Comparison of ENCODE assay signal across 8 mouse cellular contexts in genomic region chr5:144727119-144727518, GRCm38 (mm10). TPM values are rescaled to one million over a fixed set of nuclear protein-coding genes. Genes with fewer than 3 reads are reported as not detected.
DNase-seq lines count a peak whose midpoint lies in the region; ATAC-seq and TF ChIP-seq lines count a peak whose summit lies in the region.
"Had no signal": no experiment of that assay in that cellular context is flagged by ENCODE, and none has a peak within 500 bp of the region (broad histone marks: within the 10 kb centered on the region; RNA-seq: fewer than 3 reads in every experiment).

No protein-coding gene starts in this region.

- H3K4me1 ChIP-seq in ES-E14 (ENCODE audit: control insufficient read depth in 2 of 2, insufficient read depth in 2 of 2, low read length in 2 of 2, poor library complexity in 1 of 2), result peaks cover 0 to 10% of the 10 kb centered on the region in 2 experiments; a peak in 2 of 4 replicates
- peaks cover 21% of the 10 kb centered on the region for H3K4me1 ChIP-seq in midbrain, embryonic 13.5 days (replicated peaks)
- H3K4me1 ChIP-seq in spleen, adult 2 months (ENCODE audit: control insufficient read depth, insufficient read depth, insufficient read length), result no peaks in the 10 kb centered on the region
- H3K4me1 ChIP-seq: limb, embryonic 12.5 days had no signal

- H3K36me3 ChIP-seq in ES-E14 (ENCODE audit: control insufficient read depth, insufficient read depth, low read length, poor library complexity, severe bottlenecking), result no peaks in the 10 kb centered on the region
- no peaks in the 10 kb centered on the region for H3K36me3 ChIP-seq in midbrain, embryonic 13.5 days
- H3K36me3 ChIP-seq in spleen, adult 2 months (ENCODE audit: control insufficient read depth, insufficient read depth, low read length), result no peaks in the 10 kb centered on the region
- H3K36me3 ChIP-seq: limb, embryonic 12.5 days had no signal

- in situ Hi-C loops in ES-E14 (cut with MboI; ENCODE audit: low sequenced_read_pairs in 2 of 2, unreplicated experiment in 2 of 2), result no loop called here

- WGBS in midbrain, embryonic 13.5 days, result 5% methylated on average over 9 of the region's 9 CpGs
- 12% methylated on average over 9 of the region's 9 CpGs for WGBS in spleen, adult 2 months

- H3K9me3 ChIP-seq in ES-E14 (ENCODE audit: control insufficient read depth, insufficient read depth, low read depth, low read length), result no peaks in the 10 kb centered on the region
- no peaks in the 10 kb centered on the region for H3K9me3 ChIP-seq in midbrain, embryonic 13.5 days
- H3K9me3 ChIP-seq: limb, embryonic 12.5 days had no signal

- intact Hi-C loops in left cerebral cortex, adult 2 months (cut with DNase I), result loop anchor here (1.0 to 2.0 kb wide), 3 partner anchors 260 to 338 kb away; no protein-coding TSS in a partner anchor

- H3K4me3 ChIP-seq in ES-E14 (ENCODE audit: insufficient read depth in 1 of 2, low read depth in 1 of 2, low read length in 2 of 2, poor library complexity in 1 of 2, severe bottlenecking in 1 of 2), result no peak overlapping the region
- no peak overlapping the region for H3K4me3 ChIP-seq in left cerebral cortex, adult 2 months
- no peak overlapping the region for H3K4me3 ChIP-seq in midbrain, embryonic 13.5 days (replicated peaks)
- H3K4me3 ChIP-seq in spleen, adult 2 months (ENCODE audit: extremely low read depth, insufficient read depth, insufficient read length), result no peak overlapping the region
- H3K4me3 ChIP-seq: limb, embryonic 12.5 days had no signal

- DNase-seq in ES-E14 (ENCODE audit: low read depth, low spot score), result peak; percentile 61
- DNase-seq in adrenal gland, adult 2 months, result peak; percentile 64
- peak; percentile 45 for DNase-seq in embryo, embryonic 11.5 days (ENCODE audit: low read depth, low spot score)
- DNase-seq in heart, postnatal 4 days, result peak; percentile 83
- peak; percentile 77 to 81 for DNase-seq in left cerebral cortex, adult 2 months (ENCODE audit: extremely low spot score in 1 of 2, low spot score in 2 of 2)
- peak in 1 of 2 experiments; percentile 41 for DNase-seq in spleen, adult 2 months (ENCODE audit: low read depth in 1 of 2, low spot score in 2 of 2)

- TF ChIP-seq CTCF in left cerebral cortex, adult 2 months (IDR thresholded peaks at IDR 0.05), result peak; percentile 91
- TF ChIP-seq CTCF in spleen, adult 2 months (IDR thresholded peaks at IDR 0.05; ENCODE audit: extremely low read depth, insufficient read depth, insufficient read length, insufficient replicate concordance), result peak; percentile 60; the same call in 1 of the 2 replicates

- no peak overlapping the region for H3K27ac ChIP-seq in ES-E14 (ENCODE audit: insufficient read depth, low read depth, low read length, poor library complexity, severe bottlenecking)
- no peak overlapping the region for H3K27ac ChIP-seq in left cerebral cortex, adult 2 months
- no peak overlapping the region for H3K27ac ChIP-seq in midbrain, embryonic 13.5 days
- no peak overlapping the region for H3K27ac ChIP-seq in spleen, adult 2 months (ENCODE audit: insufficient read depth, low read length)
- H3K27ac ChIP-seq: limb, embryonic 12.5 days had no signal

- peak; percentile 68 for ATAC-seq in midbrain, embryonic 13.5 days

- TF ChIP-seq POLR2A in spleen, adult 2 months (IDR thresholded peaks at IDR 0.05; ENCODE audit: low read depth, low read length), result no peak

- peaks cover 22% of the 10 kb centered on the region for H3K27me3 ChIP-seq in midbrain, embryonic 13.5 days
- H3K27me3 ChIP-seq in spleen, adult 2 months (ENCODE audit: control insufficient read depth, insufficient read depth, low read length), result no peaks in the 10 kb centered on the region; the same call in 1 of the 2 replicates

- H3K9ac ChIP-seq in ES-E14 (ENCODE audit: insufficient read depth, low read depth, low read length, poor library complexity, severe bottlenecking), result no peak overlapping the region
- no peak overlapping the region for H3K9ac ChIP-seq in midbrain, embryonic 13.5 days (replicated peaks)
- H3K9ac ChIP-seq: limb, embryonic 12.5 days had no signal

- no peak overlapping the region for H3K4me2 ChIP-seq in midbrain, embryonic 13.5 days (replicated peaks)
- H3K4me2 ChIP-seq: limb, embryonic 12.5 days had no signal

TF ChIP-seq in ES-E14, 5 proteins besides CTCF, POLR2A, EP300 and RAD21:
- TF ChIP-seq ZC3H11A (IDR thresholded peaks at IDR 0.05; ENCODE audit: borderline replicate concordance, low read depth, low read length) (peak; percentile 80; the same call in 1 of the 2 replicates), MAFK (IDR thresholded peaks at IDR 0.05; ENCODE audit: insufficient read depth, low read depth, low read length) (no peak), ZNF384 (IDR thresholded peaks at IDR 0.05; ENCODE audit: low read depth, low read length) (no peak), CHD2 (IDR thresholded peaks at IDR 0.05; ENCODE audit: low read depth, low read length) (no peak), HCFC1 (IDR thresholded peaks at IDR 0.05; ENCODE audit: borderline replicate concordance, insufficient read depth, low read length) (no peak)

RNA-seq across cellular contexts. Expression of gene Tmem130, which starts 34.5 kb away (rescaled TPM):
- total RNA-seq in ES-E14 (2012; rRNA removed), result 1.4 and 2.1 TPM in 2 replicates
- 10 to 100 TPM; 30.5 to 48.0 TPM for total RNA-seq in adrenal gland, adult 2 months (2021)
- 17.9 and 24.0 TPM in 2 replicates for polyA plus RNA-seq in adrenal gland, adult 2 months (2012; rRNA removed)
- under 1 TPM; 0.86 TPM for total RNA-seq in heart, postnatal 4 days (2021)
- total RNA-seq in left cerebral cortex, adult 2 months (2021), result 100 to 1,000 TPM; 169 to 188 TPM
- 202 and 235 TPM in 2 replicates for polyA plus RNA-seq in midbrain, embryonic 13.5 days (2015; fragmentation: Nextera tagmentation; extraction: Ambion mirVana)
- not detected in 2 replicates for polyA plus RNA-seq in spleen, adult 2 months (2012; rRNA removed)

RNA-seq across cellular contexts. Expression of gene Trrap, which starts 40.4 kb away (rescaled TPM):
- 104 and 105 TPM in 2 replicates for total RNA-seq in ES-E14 (2012; rRNA removed)
- 10 to 100 TPM; 65.9 to 92.4 TPM for total RNA-seq in adrenal gland, adult 2 months (2021)
- polyA plus RNA-seq in adrenal gland, adult 2 months (2012; rRNA removed), result 80.0 and 80.6 TPM in 2 replicates
- total RNA-seq in heart, postnatal 4 days (2021), result 10 to 100 TPM; 84.6 to 88.5 TPM
- 100 to 1,000 TPM; 169 to 170 TPM for total RNA-seq in left cerebral cortex, adult 2 months (2021)
- polyA plus RNA-seq in midbrain, embryonic 13.5 days (2015; fragmentation: Nextera tagmentation; extraction: Ambion mirVana), result 84.6 and 94.4 TPM in 2 replicates
- 93.8 and 106 TPM in 2 replicates for polyA plus RNA-seq in spleen, adult 2 months (2012; rRNA removed)

Comparison
In these comparisons a context has a peak if more than half of its experiments do, and no peak if none do; other contexts are left out.
1. RNA of gene Tmem130, which starts 34.5 kb away (total RNA-seq): 169 to 188 TPM in left cerebral cortex, adult 2 months and 30.5 to 48.0 TPM in adrenal gland, adult 2 months; 1.4 to 2.1 TPM in ES-E14 and 0.86 TPM in heart, postnatal 4 days; every median in the first group is over 10 times any median in the second.